Comparison of ENCODE assay signal across 8 mouse cellular contexts in the genomic region with DNA sequence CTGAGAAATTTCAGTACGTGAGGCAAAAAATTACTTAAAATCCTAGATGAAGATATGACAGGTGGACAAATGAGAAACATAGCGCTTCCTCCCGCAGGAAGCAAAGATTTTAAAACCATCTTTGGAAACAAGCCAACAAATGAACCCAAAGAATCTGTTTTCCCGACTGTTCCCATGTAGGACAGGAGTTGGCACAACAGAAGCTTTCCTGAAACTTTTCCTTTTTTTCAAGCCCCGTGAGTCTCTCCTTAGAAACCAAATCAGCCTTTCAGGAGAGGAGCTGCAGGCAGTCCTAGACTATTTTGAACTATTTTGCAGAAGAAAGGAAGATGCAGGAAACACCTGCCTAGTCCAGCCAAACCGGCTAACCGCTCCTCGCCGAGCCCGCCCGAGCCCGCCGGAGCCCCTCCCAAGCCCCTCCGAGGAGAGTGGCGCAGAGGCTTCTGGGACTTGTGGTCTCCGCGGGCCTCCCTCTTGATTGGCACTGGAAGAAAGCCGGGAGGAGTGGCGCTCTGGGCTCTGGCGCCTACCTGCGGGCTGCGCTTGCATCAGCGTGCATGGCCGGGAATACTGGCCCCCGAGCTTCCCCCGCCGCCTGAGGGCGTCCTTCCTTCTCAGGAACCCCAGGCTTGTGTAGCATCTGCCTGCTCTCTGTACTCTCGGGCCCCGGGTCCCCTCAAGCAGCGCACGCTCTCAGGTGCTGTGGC. TPM values are rescaled to one million over a fixed set of nuclear protein-coding genes. Genes with fewer than 3 reads are reported as not detected.
DNase-seq lines count a peak whose midpoint lies in the region; ATAC-seq lines count a peak whose summit lies in the region.

Mei4 (plus strand) TSS at position 490 of the 707 bp plus-strand sequence.

- peaks cover 7% of the 10 kb centered on the region for H3K4me1 ChIP-seq in megakaryocyte, embryonic 14.5 days

- peak; percentile 14 for ATAC-seq in inflammation-experienced regulatory T-cells, adult 6 months

- H3K9me3 ChIP-seq in megakaryocyte, embryonic 14.5 days, result no peaks in the 10 kb centered on the region

- DNase-seq in ZHBTc4 (ENCODE audit: low read depth, low spot score), result peak; percentile 96
- peak; percentile 63 to 68 for DNase-seq in cerebellum, postnatal 36 days
- peak; percentile 59 to 74 for DNase-seq in frontal cortex, postnatal 25 days (ENCODE audit: low spot score in 2 of 2)
- peak; percentile 65 to 84 for DNase-seq in left cerebral cortex, adult 9 months (ENCODE audit: low spot score in 2 of 2)
- DNase-seq in right cerebral cortex, postnatal 10 days (ENCODE audit: low spot score in 2 of 2), result peak; percentile 89 to 91
- peak; percentile 10 for DNase-seq in urinary bladder, postnatal 10 days (ENCODE audit: low spot score)

- H3K4me3 ChIP-seq in megakaryocyte, embryonic 14.5 days (replicated peaks), result peak within 1 kb of the TSS; percentile 85

- H3K27me3 ChIP-seq in megakaryocyte, embryonic 14.5 days (replicated peaks), result peaks cover 7% of the 10 kb centered on the region

- H3K36me3 ChIP-seq in megakaryocyte, embryonic 14.5 days (replicated peaks; ENCODE audit: low read length), result no peaks in the 10 kb centered on the region

RNA-seq across cellular contexts. Expression of gene Mei4, which starts in this region (rescaled TPM):
- under 1 TPM in 2 of 3 experiments, not detected in 1; 0.20 to 0.74 TPM for polyA plus RNA-seq in inflammation-experienced regulatory T-cells, adult 6 months (2017; shearing (Covaris generic))
- polyA plus RNA-seq in megakaryocyte, embryonic 14.5 days (2012; ENCODE audit: insufficient read depth, low replicate concordance), result not detected in 2 replicates

Comparison
In these comparisons a context has a peak if more than half of its experiments do, and no peak if none do; other contexts are left out.
1. Peak in every context shown above with its lines: DNase-seq, ATAC-seq and H3K4me3 ChIP-seq.
2. Peak in ATAC-seq in inflammation-experienced regulatory T-cells, adult 6 months; RNA of the gene not detected or under 1 TPM.
3. DNase-seq: peak in every context shown above with its lines; median percentile 96 in ZHBTc4; 90 in right cerebral cortex, postnatal 10 days; 74 in left cerebral cortex, adult 9 months; 66 in frontal cortex, postnatal 25 days; 66 in cerebellum, postnatal 36 days; 10 in urinary bladder, postnatal 10 days.